ENCODE assay signal across 8 mouse cellular contexts in the genomic region with DNA sequence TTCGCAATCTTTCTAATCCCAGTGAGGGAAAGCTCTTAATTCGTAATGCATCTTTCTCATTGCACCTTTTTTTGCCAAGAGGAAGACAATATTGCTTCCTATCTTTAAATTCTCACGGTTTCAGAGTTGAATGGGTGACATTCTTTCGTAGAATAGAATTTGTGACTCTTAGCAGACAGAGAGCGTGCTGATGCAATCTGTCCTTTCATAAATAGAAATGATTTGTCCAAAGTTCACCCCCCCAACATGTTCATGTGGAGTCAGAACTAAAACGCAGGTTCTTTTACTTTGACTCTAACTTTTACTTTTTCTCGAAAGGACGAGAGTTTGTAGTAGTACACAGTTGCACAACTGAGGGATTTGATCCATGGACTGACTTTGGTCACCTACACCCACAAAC. TPM values are rescaled to one million over a fixed set of nuclear protein-coding genes. Genes with fewer than 3 reads are reported as not detected.
DNase-seq lines count a peak whose midpoint lies in the region; ATAC-seq and TF ChIP-seq lines count a peak whose summit lies in the region.

No protein-coding gene starts in this region.

- H3K9me3 ChIP-seq in kidney, embryonic 16.5 days (ENCODE audit: low read length), result no peaks in the 10 kb centered on the region
- H3K9me3 ChIP-seq in hindbrain, embryonic 14.5 days (ENCODE audit: control insufficient read depth, low read length), result no peaks in the 10 kb centered on the region
- no peaks in the 10 kb centered on the region for H3K9me3 ChIP-seq in midbrain, embryonic 14.5 days (ENCODE audit: control insufficient read depth, low read length)

- peak overlapping the region; percentile 98 for H3K27ac ChIP-seq in kidney, embryonic 16.5 days (ENCODE audit: low read length)
- peak overlapping the region; percentile 87 for H3K27ac ChIP-seq in bone marrow macrophage, adult 2 months (ENCODE audit: insufficient read depth, low read depth, low read length)
- peak overlapping the region; percentile 99 for H3K27ac ChIP-seq in hindbrain, embryonic 14.5 days
- H3K27ac ChIP-seq in midbrain, embryonic 14.5 days (replicated peaks; ENCODE audit: low read depth, low read length), result peak overlapping the region; percentile 99

- peak overlapping the region; percentile 73 for H3K9ac ChIP-seq in kidney, embryonic 16.5 days (replicated peaks; ENCODE audit: low read length)
- peak overlapping the region; percentile 69 for H3K9ac ChIP-seq in hindbrain, embryonic 14.5 days
- peak overlapping the region; percentile 98; the same call in 1 of the 2 replicates for H3K9ac ChIP-seq in midbrain, embryonic 14.5 days (replicated peaks; ENCODE audit: low read length)

- H3K4me1 ChIP-seq in kidney, embryonic 16.5 days (ENCODE audit: insufficient read depth, low read length), result peaks cover 11% of the 10 kb centered on the region
- H3K4me1 ChIP-seq in bone marrow macrophage, adult 2 months (ENCODE audit: control insufficient read depth, insufficient read depth, low read length), result peaks cover 11% of the 10 kb centered on the region
- H3K4me1 ChIP-seq in hindbrain, embryonic 14.5 days (replicated peaks; ENCODE audit: control insufficient read depth, insufficient read depth, low read length), result peaks cover 17% of the 10 kb centered on the region
- H3K4me1 ChIP-seq in midbrain, embryonic 14.5 days (ENCODE audit: control insufficient read depth, insufficient read depth, low read length), result peaks cover 15% of the 10 kb centered on the region

- TF ChIP-seq POLR2A in bone marrow macrophage, adult 2 months (IDR thresholded peaks at IDR 0.05; ENCODE audit: borderline replicate concordance, low read depth, low read length), result no peak

- H3K36me3 ChIP-seq in kidney, embryonic 16.5 days (ENCODE audit: insufficient read depth, low read length), result no peaks in the 10 kb centered on the region
- H3K36me3 ChIP-seq in hindbrain, embryonic 14.5 days (replicated peaks; ENCODE audit: control insufficient read depth, insufficient read depth), result no peaks in the 10 kb centered on the region
- H3K36me3 ChIP-seq in midbrain, embryonic 14.5 days (ENCODE audit: control insufficient read depth, insufficient read depth, low read length), result no peaks in the 10 kb centered on the region

- WGBS in kidney, embryonic 16.5 days, result 6% methylated on average over 8 of the region's 8 CpGs
- 11% methylated on average over 8 of the region's 8 CpGs for WGBS in hindbrain, embryonic 14.5 days
- WGBS in midbrain, embryonic 14.5 days, result 8% methylated on average over 8 of the region's 8 CpGs

- no peaks in the 10 kb centered on the region for H3K27me3 ChIP-seq in kidney, embryonic 16.5 days (ENCODE audit: insufficient read depth, low read length)
- no peaks in the 10 kb centered on the region for H3K27me3 ChIP-seq in hindbrain, embryonic 14.5 days (ENCODE audit: control insufficient read depth, insufficient read depth, low read length)
- H3K27me3 ChIP-seq in midbrain, embryonic 14.5 days (ENCODE audit: control insufficient read depth, insufficient read depth, low read length), result no peaks in the 10 kb centered on the region

- ATAC-seq in kidney, embryonic 16.5 days (ENCODE audit: low FRiP score, low TSS enrichment), result no peak
- no peak for ATAC-seq in hindbrain, embryonic 14.5 days (ENCODE audit: low FRiP score)
- ATAC-seq in midbrain, embryonic 14.5 days (ENCODE audit: low FRiP score, low TSS enrichment), result no peak

- H3K4me2 ChIP-seq in kidney, embryonic 16.5 days (replicated peaks; ENCODE audit: low read depth, low read length), result peak overlapping the region; percentile 71
- peak overlapping the region; percentile 54 for H3K4me2 ChIP-seq in hindbrain, embryonic 14.5 days (replicated peaks)
- peak overlapping the region; percentile 59 for H3K4me2 ChIP-seq in midbrain, embryonic 14.5 days (ENCODE audit: low read length)

- intact Hi-C loops in gastrocnemius, postnatal 14 days (cut with DNase I; ENCODE audit: low total_unique reads), result no loop called here

- DNase-seq in kidney, postnatal 14 days, result no peak
- no peak for DNase-seq in hindbrain, embryonic 14.5 days (ENCODE audit: low spot score)
- DNase-seq in midbrain, embryonic 14.5 days, result no peak
- no peak for DNase-seq in gastrocnemius, adult 18-20 months (ENCODE audit: low spot score)
- DNase-seq in urinary bladder, postnatal 14 days (ENCODE audit: low spot score), result no peak
- no peak for DNase-seq in gastrocnemius, postnatal 14 days

- H3K4me3 ChIP-seq in kidney, embryonic 16.5 days (ENCODE audit: low read length), result peak overlapping the region; percentile 98
- peak overlapping the region; percentile 77 for H3K4me3 ChIP-seq in bone marrow macrophage, adult 2 months (ENCODE audit: insufficient read depth, low read length)
- peak overlapping the region; percentile 93 for H3K4me3 ChIP-seq in hindbrain, embryonic 14.5 days (replicated peaks; ENCODE audit: low read length)
- H3K4me3 ChIP-seq in midbrain, embryonic 14.5 days (replicated peaks; ENCODE audit: low read depth, low read length), result peak overlapping the region; percentile 97

- TF ChIP-seq CTCF in bone marrow macrophage, adult 2 months (IDR thresholded peaks at IDR 0.05; ENCODE audit: low read depth, low read length), result no peak

RNA-seq across cellular contexts. Expression of gene Ptpn12, which starts 0.9 kb away (rescaled TPM):
- polyA plus RNA-seq in kidney, embryonic 16.5 days (2015; fragmentation: Nextera tagmentation; extraction: Ambion mirVana), result 23.0 and 25.1 TPM in 2 replicates
- 86.0 and 92.2 TPM in 2 replicates for polyA plus RNA-seq in bone marrow macrophage, adult 2 months (2012; ENCODE audit: insufficient read depth, insufficient read length, missing spikeins)
- 28.4 and 28.9 TPM in 2 replicates for polyA plus RNA-seq in hindbrain, embryonic 14.5 days (2014; fragmentation: Nextera tagmentation; extraction: Ambion mirVana)
- 31.2 and 32.4 TPM in 2 replicates for polyA plus RNA-seq in midbrain, embryonic 14.5 days (2014; fragmentation: Nextera tagmentation; extraction: Ambion mirVana)
- total RNA-seq in gastrocnemius, adult 18-20 months (2021), result 10 to 100 TPM; 13.1 to 19.5 TPM
- 10 to 100 TPM; 19.6 to 21.2 TPM for total RNA-seq in gastrocnemius, postnatal 14 days (2021)
